Mouse (Mus musculus) CH12.LX (cell line): ENCODE measurements around the gene Golm1. TPM values are rescaled to one million over a fixed set of nuclear protein-coding genes. Genes with fewer than 3 reads are reported as not detected.
"Not testable (repeated sequence)": the region's sequence is repeated elsewhere in the genome, so short reads cannot be mapped to it uniquely, and the experiment has no call there.

Source experiments
- DNase-seq: peaks from one replicate; pipeline ENCODE4 v3.0.0-alpha.2; 2013; ENCODE audit errors: extremely low read depth
- H3K27ac ChIP-seq: 2 replicates; pipeline ENCODE4 v1.5.1; 2012; ENCODE audit warnings: low read depth, mild to moderate bottlenecking, control low read depth, moderate library complexity; ENCODE audit not compliant: insufficient read depth
- H3K27me3 ChIP-seq: replicated peaks from 2 replicates; pipeline ENCODE3; 2012; ENCODE audit warnings: inconsistent platforms
- H3K36me3 ChIP-seq, 2 experiments: replicated peaks in 1 of 2; 2 replicates each; pipeline versions ENCODE3 to v1.6.1; 2012; ENCODE audit warnings: inconsistent platforms in 1 of 2, low read length in 1 of 2, mild to moderate bottlenecking in 1 of 2, mixed read lengths in 1 of 2, moderate library complexity in 1 of 2; ENCODE audit not compliant: control insufficient read depth in 1 of 2, insufficient read depth in 1 of 2
- H3K4me1 ChIP-seq, 2 experiments: 2 replicates each; pipeline ENCODE4 v1.6.1; 2012; ENCODE audit warnings: inconsistent platforms in 1 of 2, moderate library complexity in 1 of 2; ENCODE audit not compliant: insufficient read depth in 2 of 2, control insufficient read depth in 1 of 2
- H3K4me2 ChIP-seq: 2 replicates; pipeline ENCODE4 v1.6.1; 2012; ENCODE audit warnings: low read depth, mild to moderate bottlenecking, control low read depth; ENCODE audit not compliant: poor library complexity, insufficient read depth, severe bottlenecking
- H3K4me3 ChIP-seq, 3 experiments: fragments of 150-350 bp in 1 of 3; sonication (generic) in 1 of 3; replicated peaks in 1 of 3; 2 replicates each; pipeline versions ENCODE3 to v1.5.1; 2011 to 2012; ENCODE audit warnings: low read depth in 2 of 3, low read length in 2 of 3, mild to moderate bottlenecking in 2 of 3, moderate library complexity in 2 of 3, control low read depth in 1 of 3, improper control_type of control experiment in 1 of 3, inconsistent platforms in 1 of 3, mixed read lengths in 1 of 3; ENCODE audit not compliant: poor library complexity in 1 of 3
- H3K79me2 ChIP-seq: replicated peaks from 2 replicates; pipeline ENCODE4 v1.6.1; 2012; ENCODE audit warnings: mild to moderate bottlenecking, moderate library complexity; ENCODE audit not compliant: control insufficient read depth, poor library complexity, insufficient read depth, severe bottlenecking; ENCODE audit errors: extremely low read depth
- H3K9ac ChIP-seq: 2 replicates; pipeline ENCODE4 v1.6.1; 2012; ENCODE audit warnings: low read depth, mild to moderate bottlenecking, control low read depth, moderate library complexity; ENCODE audit not compliant: insufficient read depth
- H3K9me3 ChIP-seq: replicated peaks from 2 replicates; pipeline ENCODE3; 2012; ENCODE audit warnings: low read length, inconsistent platforms, mixed read lengths
- BHLHE40 ChIP-seq: IDR thresholded peaks from 2 replicates; pipeline ENCODE4 v1.6.1; 2011; ENCODE audit warnings: mild to moderate bottlenecking, low read depth, low read length, improper control_type of control experiment
- CHD2 ChIP-seq: IDR thresholded peaks from 2 replicates; pipeline ENCODE4 v1.6.1; 2011; ENCODE audit warnings: low read length, improper control_type of control experiment
- CTCF ChIP-seq, 2 experiments: IDR thresholded peaks in 1 of 2; conservative IDR thresholded peaks in 1 of 2; 2 replicates each; pipeline ENCODE4 v1.5.1; 2011 to 2012; ENCODE audit warnings: low read depth in 2 of 2, low read length in 2 of 2, improper control_type of control experiment in 1 of 2, inconsistent platforms in 1 of 2, mild to moderate bottlenecking in 1 of 2, moderate library complexity in 1 of 2
- ELF1 ChIP-seq: IDR thresholded peaks from 2 replicates; pipeline ENCODE4 v1.6.1; 2014; ENCODE audit warnings: low read depth, mild to moderate bottlenecking, inconsistent platforms, low read length, improper control_type of control experiment
- ETS1 ChIP-seq: conservative IDR thresholded peaks from 2 replicates; pipeline ENCODE4 v1.6.1; 2012; ENCODE audit warnings: low read depth, mild to moderate bottlenecking, inconsistent platforms, low read length, improper control_type of control experiment, moderate library complexity
- HCFC1 ChIP-seq: IDR thresholded peaks from 2 replicates; pipeline ENCODE4 v1.6.1; 2012; ENCODE audit warnings: low read depth, mild to moderate bottlenecking, inconsistent platforms, low read length, improper control_type of control experiment
- IRF4 ChIP-seq: IDR thresholded peaks from 2 replicates; pipeline ENCODE4 v1.6.1; 2014; ENCODE audit warnings: low read depth, mild to moderate bottlenecking, inconsistent platforms, low read length, improper control_type of control experiment
- KAT2A ChIP-seq: IDR thresholded peaks from 2 replicates; pipeline ENCODE4 v1.6.1; 2012; ENCODE audit warnings: low read length, improper control_type of control experiment, inconsistent platforms; ENCODE audit not compliant: insufficient replicate concordance
- MAX ChIP-seq: IDR thresholded peaks from 2 replicates; pipeline ENCODE4 v1.6.1; 2011; ENCODE audit warnings: low read length, improper control_type of control experiment
- NELFE ChIP-seq: IDR thresholded peaks from 2 replicates; pipeline ENCODE4 v1.6.1; 2011; ENCODE audit warnings: low read depth, low read length, improper control_type of control experiment
- POLR2A ChIP-seq: IDR thresholded peaks from 2 replicates; pipeline ENCODE4 v1.6.1; 2011; ENCODE audit warnings: low read depth, mild to moderate bottlenecking, improper control_type of control experiment, low read length
- POLR2AphosphoS2 ChIP-seq: IDR thresholded peaks from 2 replicates; pipeline ENCODE4 v1.6.1; 2011; ENCODE audit warnings: low read depth, low read length, improper control_type of control experiment
- SIN3A ChIP-seq: IDR thresholded peaks from 2 replicates; pipeline ENCODE4 v1.6.1; 2012; ENCODE audit warnings: low read length, improper control_type of control experiment, inconsistent platforms
- SMC3 ChIP-seq: IDR thresholded peaks from 2 replicates; pipeline ENCODE4 v1.6.1; 2011; ENCODE audit warnings: low read depth, low read length, improper control_type of control experiment
- TBP ChIP-seq: conservative IDR thresholded peaks from 2 replicates; pipeline ENCODE4 v1.6.1; 2011; ENCODE audit warnings: low read depth, low read length, improper control_type of control experiment
- TCF12 ChIP-seq: IDR thresholded peaks from 2 replicates; pipeline ENCODE4 v1.6.1; 2014; ENCODE audit warnings: low read depth, mild to moderate bottlenecking, inconsistent platforms, low read length, improper control_type of control experiment
- UBTF ChIP-seq: IDR thresholded peaks from 2 replicates; pipeline ENCODE4 v1.6.1; 2012; ENCODE audit warnings: low read depth, mild to moderate bottlenecking, inconsistent platforms, low read length, improper control_type of control experiment, moderate library complexity
- ZC3H11A ChIP-seq: IDR thresholded peaks from 2 replicates; pipeline ENCODE4 v1.6.1; 2012; ENCODE audit warnings: low read depth, mild to moderate bottlenecking, inconsistent platforms, low read length, improper control_type of control experiment
- ZMIZ1 ChIP-seq: IDR thresholded peaks from 2 replicates; pipeline ENCODE4 v1.6.1; 2012; ENCODE audit warnings: low read depth, mild to moderate bottlenecking, inconsistent platforms, low read length, improper control_type of control experiment
- dilution Hi-C: fragments of 300-500 bp; cut with MboI; formaldehyde crosslinking; loops from 2 replicates; pipeline ENCODE4 v1.14.3; 2020; ENCODE audit warnings: low sequenced_read_pairs; ENCODE audit not compliant: extremely low pct_unique_long_range_greater_than_20kb, extremely low pct_ligation_motif_present
- in situ Hi-C: fragments of 300-500 bp; cut with MboI; formaldehyde crosslinking; loops from 3 replicates; pipeline ENCODE4 v1.14.3; 2019; ENCODE audit warnings: low sequenced_read_pairs, low pct_ligation_motif_present, low pct_unique_long_range_greater_than_20kb, mixed read lengths
- polyA plus RNA-seq: library from polyadenylated mRNA; unstranded; fragments of >175 nt; gene quantifications from 2 replicates; pipeline ENCODE4 v1.2.1, GENCODE M21; 2012; ENCODE audit warnings: low read depth; ENCODE audit not compliant: insufficient read length
- total RNA-seq, 2 experiments: library from RNA; depleted of rRNA; stranded (reverse); fragments of 300-350 nt in 1 of 2; fragments of >200 nt in 1 of 2; gene quantifications; 2 replicates each; pipeline ENCODE4 v1.2.3; 2012 to 2014

Gene Golm1
- total RNA-seq (2012; rRNA removed) (16.4 and 17.4 TPM in 2 replicates), total RNA-seq (2014; rRNA removed) (18.9 and 21.9 TPM in 2 replicates), polyA plus RNA-seq (14.3 and 18.1 TPM in 2 replicates)

DNA sequence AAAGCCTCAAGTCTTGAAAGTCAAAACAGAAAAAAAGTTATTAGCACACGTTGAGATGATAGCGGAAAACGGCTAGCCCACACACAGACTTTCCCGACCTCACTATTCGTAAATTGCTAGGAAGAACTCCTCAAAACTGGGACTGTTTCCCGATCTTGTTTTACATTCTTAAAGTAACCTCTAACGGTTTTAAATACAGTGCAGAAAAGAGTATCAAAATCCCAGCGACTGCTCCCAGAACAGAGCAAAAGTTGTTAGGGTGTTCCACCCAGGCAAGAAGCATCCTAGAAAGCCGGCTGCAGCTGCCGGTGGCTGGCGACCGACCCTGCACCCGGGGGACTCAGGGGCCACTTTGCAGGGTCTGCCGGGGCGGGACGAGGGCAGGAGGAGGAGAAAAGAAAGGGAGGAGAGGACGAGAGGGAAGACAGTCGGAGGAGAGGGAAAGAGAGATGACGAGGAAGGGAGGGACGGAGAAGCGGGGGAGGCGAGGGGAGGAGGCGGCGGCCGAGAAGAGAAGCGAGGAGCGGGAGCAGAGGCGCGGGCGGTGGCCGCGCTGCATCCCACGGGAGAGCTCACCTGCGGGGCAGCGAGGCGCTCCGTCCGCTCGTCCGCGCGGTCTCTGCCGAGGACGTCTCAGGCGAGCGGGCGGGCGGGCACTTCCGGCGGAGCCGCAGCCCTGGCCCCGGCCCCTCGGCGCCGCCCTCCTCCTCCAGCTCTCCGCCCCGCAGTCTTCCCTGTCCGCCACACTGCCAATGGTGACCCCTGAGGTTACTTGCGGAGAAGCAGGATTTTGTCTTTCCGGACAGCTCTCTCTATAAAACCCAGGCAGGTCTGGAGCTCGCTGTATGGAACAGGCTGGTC is at the start of gene Golm1:
TSS of gene Golm1 (minus strand) at position 661 of the 861 bp plus-strand sequence.
- H3K4me2 ChIP-seq = peak within 1 kb of the TSS; percentile 57
- TF ChIP-seq ELF1 (peak; percentile 62), POLR2AphosphoS2 (no peak), SIN3A (0 out of 2 replicates have a peak, but pooled peaks have one; percentile 49), ETS1 (no peak), KAT2A (no peak), IRF4 (peak; percentile 12; the same call in 1 of the 2 replicates), POLR2A (peak; percentile 76), MAX (0 out of 2 replicates have a peak, but pooled peaks have one; percentile 32), UBTF (no peak), TCF12 (peak; percentile 74), HCFC1 (no peak; the same call in none of the 2 replicates), BHLHE40 (peak; percentile 36; the same call in 1 of the 2 replicates), NELFE (peak; percentile 76), ZMIZ1 (peak; percentile 68), CHD2 (no peak), TBP (no peak), ZC3H11A (no peak), CTCF (conservative IDR thresholded peaks at IDR 0.05 in 1 of 2, IDR thresholded peaks at IDR 0.05 in 1 of 2; ENCODE audit: low read depth in 2 of 2, low read length in 2 of 2) (no peak), SMC3 (no peak)
- H3K27me3 ChIP-seq = no peaks in the 10 kb centered on the region
- H3K9ac ChIP-seq = peak within 1 kb of the TSS; percentile 82
- H3K9me3 ChIP-seq = no peaks in the 10 kb centered on the region
- H3K79me2 ChIP-seq = no peaks in the 10 kb centered on the region
- H3K4me1 ChIP-seq = peaks cover 5 to 26% of the 10 kb centered on the region in 2 experiments; a peak in 3 of 4 replicates
- DNase-seq = no peak
- dilution Hi-C loops (no loop called here), in situ Hi-C loops (no loop called here)
- H3K36me3 ChIP-seq = peaks cover 0 to 7% of the 10 kb centered on the region in 2 experiments
- peak within 1 kb of the TSS; percentile 64 to 95 (median 79) for H3K4me3 ChIP-seq
- H3K27ac ChIP-seq = no peak within 1 kb of the TSS

DNA sequence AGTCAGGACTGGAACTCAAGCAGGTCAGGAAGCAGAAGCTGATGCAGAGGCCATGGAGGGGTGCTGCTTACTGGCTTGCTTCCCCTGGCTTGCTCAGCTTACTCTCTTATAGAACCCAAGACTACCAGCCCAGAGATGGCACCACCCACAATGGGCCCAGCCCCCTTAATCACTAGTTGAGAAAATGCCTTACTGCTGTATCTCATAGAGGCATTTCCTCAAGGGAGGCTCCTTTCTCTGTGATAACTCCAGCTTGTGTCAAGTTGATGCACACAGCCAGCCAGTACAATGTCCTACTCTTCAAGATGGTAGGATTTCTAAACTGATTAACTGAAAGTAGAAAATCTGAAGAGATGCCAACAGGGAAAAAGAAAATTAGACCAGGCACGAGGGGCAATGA is 46.5 kb upstream of the Golm1 start:
- H3K79me2 ChIP-seq, H3K4me2 ChIP-seq, DNase-seq, H3K9me3 ChIP-seq, H3K9ac ChIP-seq, H3K27me3 ChIP-seq, dilution Hi-C loops, H3K27ac ChIP-seq, H3K4me3 ChIP-seq, in situ Hi-C loops, H3K36me3 ChIP-seq: not testable (repeated sequence)
- H3K4me1 ChIP-seq = peaks cover 2 to 11% of the 10 kb centered on the region in 2 experiments; a peak in 3 of 4 replicates
